Mouse (Mus musculus) CH12.LX (cell line): ENCODE data around the gene Entpd7. TPM values are rescaled to one million over a fixed set of nuclear protein-coding genes. Genes with fewer than 3 reads are reported as not detected.

Experiments
- DNase-seq: peaks from one replicate; pipeline ENCODE4 v3.0.0-alpha.2; 2013; ENCODE audit errors: extremely low read depth
- H3K27ac ChIP-seq: 2 replicates; pipeline ENCODE4 v1.5.1; 2012; ENCODE audit warnings: low read depth, mild to moderate bottlenecking, control low read depth, moderate library complexity; ENCODE audit not compliant: insufficient read depth
- H3K27me3 ChIP-seq: replicated peaks from 2 replicates; pipeline ENCODE3; 2012; ENCODE audit warnings: inconsistent platforms
- H3K36me3 ChIP-seq, 2 experiments: replicated peaks in 1 of 2; 2 replicates each; pipeline versions ENCODE3 to v1.6.1; 2012; ENCODE audit warnings: inconsistent platforms in 1 of 2, low read length in 1 of 2, mild to moderate bottlenecking in 1 of 2, mixed read lengths in 1 of 2, moderate library complexity in 1 of 2; ENCODE audit not compliant: control insufficient read depth in 1 of 2, insufficient read depth in 1 of 2
- H3K4me1 ChIP-seq, 2 experiments: 2 replicates each; pipeline ENCODE4 v1.6.1; 2012; ENCODE audit warnings: inconsistent platforms in 1 of 2, moderate library complexity in 1 of 2; ENCODE audit not compliant: insufficient read depth in 2 of 2, control insufficient read depth in 1 of 2
- H3K4me2 ChIP-seq: 2 replicates; pipeline ENCODE4 v1.6.1; 2012; ENCODE audit warnings: low read depth, mild to moderate bottlenecking, control low read depth; ENCODE audit not compliant: poor library complexity, insufficient read depth, severe bottlenecking
- H3K4me3 ChIP-seq, 3 experiments: fragments of 150-350 bp in 1 of 3; sonication (generic) in 1 of 3; replicated peaks in 1 of 3; 2 replicates each; pipeline versions ENCODE3 to v1.5.1; 2011 to 2012; ENCODE audit warnings: low read depth in 2 of 3, low read length in 2 of 3, mild to moderate bottlenecking in 2 of 3, moderate library complexity in 2 of 3, control low read depth in 1 of 3, improper control_type of control experiment in 1 of 3, inconsistent platforms in 1 of 3, mixed read lengths in 1 of 3; ENCODE audit not compliant: poor library complexity in 1 of 3
- H3K79me2 ChIP-seq: replicated peaks from 2 replicates; pipeline ENCODE4 v1.6.1; 2012; ENCODE audit warnings: mild to moderate bottlenecking, moderate library complexity; ENCODE audit not compliant: control insufficient read depth, poor library complexity, insufficient read depth, severe bottlenecking; ENCODE audit errors: extremely low read depth
- H3K9ac ChIP-seq: 2 replicates; pipeline ENCODE4 v1.6.1; 2012; ENCODE audit warnings: low read depth, mild to moderate bottlenecking, control low read depth, moderate library complexity; ENCODE audit not compliant: insufficient read depth
- H3K9me3 ChIP-seq: replicated peaks from 2 replicates; pipeline ENCODE3; 2012; ENCODE audit warnings: low read length, inconsistent platforms, mixed read lengths
- CHD1 ChIP-seq: IDR thresholded peaks from 2 replicates; pipeline ENCODE4 v1.6.1; 2012; ENCODE audit warnings: low read depth, low read length, improper control_type of control experiment, inconsistent platforms
- HCFC1 ChIP-seq: IDR thresholded peaks from 2 replicates; pipeline ENCODE4 v1.6.1; 2012; ENCODE audit warnings: low read depth, mild to moderate bottlenecking, inconsistent platforms, low read length, improper control_type of control experiment
- JUN ChIP-seq: IDR thresholded peaks from 2 replicates; pipeline ENCODE4 v1.6.1; 2011; ENCODE audit warnings: low read depth, mild to moderate bottlenecking, low read length, improper control_type of control experiment, moderate library complexity; ENCODE audit not compliant: insufficient read depth
- JUND ChIP-seq: conservative IDR thresholded peaks from 2 replicates; pipeline ENCODE4 v1.6.1; 2011; ENCODE audit warnings: low read depth, low read length, improper control_type of control experiment
- KAT2A ChIP-seq: IDR thresholded peaks from 2 replicates; pipeline ENCODE4 v1.6.1; 2012; ENCODE audit warnings: low read length, improper control_type of control experiment, inconsistent platforms; ENCODE audit not compliant: insufficient replicate concordance
- MAZ ChIP-seq: IDR thresholded peaks from 2 replicates; pipeline ENCODE4 v1.6.1; 2012; ENCODE audit warnings: low read depth, mild to moderate bottlenecking, inconsistent platforms, low read length, improper control_type of control experiment, moderate library complexity
- MXI1 ChIP-seq: IDR thresholded peaks from 2 replicates; pipeline ENCODE4 v1.6.1; 2011; ENCODE audit warnings: mild to moderate bottlenecking, low read depth, low read length, improper control_type of control experiment
- NELFE ChIP-seq: IDR thresholded peaks from 2 replicates; pipeline ENCODE4 v1.6.1; 2011; ENCODE audit warnings: low read depth, low read length, improper control_type of control experiment
- POLR2A ChIP-seq: IDR thresholded peaks from 2 replicates; pipeline ENCODE4 v1.6.1; 2011; ENCODE audit warnings: low read depth, mild to moderate bottlenecking, improper control_type of control experiment, low read length
- USF1 ChIP-seq: IDR thresholded peaks from 2 replicates; pipeline ENCODE4 v1.6.1; 2014; ENCODE audit warnings: low read depth, mild to moderate bottlenecking, inconsistent platforms, low read length, improper control_type of control experiment
- USF2 ChIP-seq: conservative IDR thresholded peaks from 2 replicates; pipeline ENCODE4 v1.6.1; 2011; ENCODE audit warnings: low read depth, low read length, improper control_type of control experiment
- ZC3H11A ChIP-seq: IDR thresholded peaks from 2 replicates; pipeline ENCODE4 v1.6.1; 2012; ENCODE audit warnings: low read depth, mild to moderate bottlenecking, inconsistent platforms, low read length, improper control_type of control experiment
- ZKSCAN1 ChIP-seq: IDR thresholded peaks from 2 replicates; pipeline ENCODE4 v1.6.1; 2012; ENCODE audit warnings: low read depth, inconsistent platforms, low read length, improper control_type of control experiment, borderline replicate concordance
- ZMIZ1 ChIP-seq: IDR thresholded peaks from 2 replicates; pipeline ENCODE4 v1.6.1; 2012; ENCODE audit warnings: low read depth, mild to moderate bottlenecking, inconsistent platforms, low read length, improper control_type of control experiment
- ZNF384 ChIP-seq: IDR thresholded peaks from 2 replicates; pipeline ENCODE4 v1.6.1; 2012; ENCODE audit warnings: low read depth, low read length, improper control_type of control experiment, inconsistent platforms
- dilution Hi-C: fragments of 300-500 bp; cut with MboI; formaldehyde crosslinking; loops from 2 replicates; pipeline ENCODE4 v1.14.3; 2020; ENCODE audit warnings: low sequenced_read_pairs; ENCODE audit not compliant: extremely low pct_unique_long_range_greater_than_20kb, extremely low pct_ligation_motif_present
- in situ Hi-C: fragments of 300-500 bp; cut with MboI; formaldehyde crosslinking; loops from 3 replicates; pipeline ENCODE4 v1.14.3; 2019; ENCODE audit warnings: low sequenced_read_pairs, low pct_ligation_motif_present, low pct_unique_long_range_greater_than_20kb, mixed read lengths
- polyA plus RNA-seq: library from polyadenylated mRNA; unstranded; fragments of >175 nt; gene quantifications from 2 replicates; pipeline ENCODE4 v1.2.1, GENCODE M21; 2012; ENCODE audit warnings: low read depth; ENCODE audit not compliant: insufficient read length
- total RNA-seq, 2 experiments: library from RNA; depleted of rRNA; stranded (reverse); fragments of 300-350 nt in 1 of 2; fragments of >200 nt in 1 of 2; gene quantifications; 2 replicates each; pipeline ENCODE4 v1.2.3; 2012 to 2014

Entpd7 gene
- total and polyA plus RNA-seq, 3 experiments: 2.7 to 6.0 (median 4.0) TPM

DNA sequence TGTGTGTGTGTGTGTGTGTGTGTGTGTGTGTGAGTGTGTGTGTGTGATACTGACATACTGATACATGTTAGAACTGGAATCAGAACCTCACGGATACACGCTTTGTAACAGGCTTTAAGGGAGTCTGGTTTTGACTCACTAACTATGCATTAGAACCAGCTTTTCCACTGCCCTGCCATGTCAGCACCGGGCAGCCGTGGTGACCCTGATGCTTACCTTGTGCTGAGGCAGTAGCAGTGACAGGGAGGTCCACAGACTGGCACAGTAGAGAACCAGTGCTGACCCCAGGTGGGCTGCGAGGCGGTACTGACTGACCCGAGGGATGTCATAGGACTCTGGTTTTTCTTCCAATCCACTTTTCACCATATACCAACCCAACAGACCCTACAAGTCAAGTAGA lies 53.9 kb downstream of the Entpd7 start:
- Histone ChIP-seq H3K27me3 (no peaks in the 10 kb centered on the region), H3K27ac (no peak overlapping the region), H3K9me3 (peaks cover 1% of the 10 kb centered on the region), H3K4me3 (no peak overlapping the region), H3K36me3 (peaks cover 73 to 98% of the 10 kb centered on the region in 2 experiments), H3K4me1 (no peaks in the 10 kb centered on the region), H3K9ac (no peak overlapping the region), H3K79me2 (no peaks in the 10 kb centered on the region), H3K4me2 (no peak overlapping the region)
- DNase-seq: no peak
- dilution Hi-C loops (no loop called here), in situ Hi-C loops (no loop called here)
- TF ChIP-seq JUND (no peak), POLR2A (no peak), JUN (no peak), ZC3H11A (no peak), USF2 (no peak), MAZ (no peak), CHD1 (no peak), ZNF384 (no peak), ZMIZ1 (no peak)
- TF ChIP-seq, all 38 proteins: peak for 0

DNA sequence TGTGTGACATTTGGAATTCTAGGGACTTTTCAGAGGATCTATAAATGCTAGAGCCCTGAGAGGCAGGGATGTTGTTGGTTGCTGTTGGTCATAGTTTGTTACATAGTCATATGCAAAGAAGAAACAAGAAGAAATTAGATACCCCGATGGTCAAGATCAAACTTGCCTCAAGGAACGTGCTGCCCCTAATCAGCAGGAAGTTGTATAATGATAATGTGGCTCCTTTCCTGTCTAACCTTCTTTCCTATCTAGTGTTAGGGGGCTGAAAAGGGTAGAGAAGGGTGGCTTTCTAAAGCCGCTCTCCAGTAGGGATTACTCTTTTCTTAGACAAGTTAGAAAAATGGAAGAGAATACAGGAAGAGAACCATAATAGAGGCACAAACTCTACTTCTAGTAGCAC lies 56.3 kb downstream of the Entpd7 start:
- Histone ChIP-seq H3K4me3 (no peak overlapping the region), H3K4me2 (no peak overlapping the region), H3K9ac (no peak overlapping the region), H3K4me1 (peaks cover 0 to 5% of the 10 kb centered on the region in 2 experiments; a peak in 2 of 4 replicates), H3K9me3 (no peaks in the 10 kb centered on the region), H3K36me3 (peaks cover 59 to 95% of the 10 kb centered on the region in 2 experiments), H3K27ac (no peak overlapping the region), H3K79me2 (no peaks in the 10 kb centered on the region), H3K27me3 (no peaks in the 10 kb centered on the region)
- TF ChIP-seq MXI1 (no peak), NELFE (no peak)
- in situ Hi-C loops (no loop called here), dilution Hi-C loops (no loop called here)
- no peak for DNase-seq

- peaks cover 3% of the 10 kb centered on the region; the same call in 1 of the 2 replicates for H3K79me2 ChIP-seq
- no peak overlapping the region for H3K4me2 ChIP-seq
- DNase-seq: no peak
- no peak overlapping the region for H3K4me3 ChIP-seq
- no peak for TF ChIP-seq ZKSCAN1
- no peak for TF ChIP-seq USF1
- no peak for TF ChIP-seq JUN
- no peak for TF ChIP-seq KAT2A
- TF ChIP-seq HCFC1: no peak
- no peak overlapping the region for H3K9ac ChIP-seq
- peaks cover 43 to 84% of the 10 kb centered on the region in 2 experiments for H3K36me3 ChIP-seq
- in situ Hi-C loops (no loop called here), dilution Hi-C loops (no loop called here)
- peaks cover 7 to 16% of the 10 kb centered on the region in 2 experiments for H3K4me1 ChIP-seq
- H3K27ac ChIP-seq: no peak overlapping the region
- no peaks in the 10 kb centered on the region for H3K27me3 ChIP-seq
- H3K9me3 ChIP-seq: no peaks in the 10 kb centered on the region
Measured at GRCm38 (mm10) chr19:43747877-43748276, 58.4 kb downstream of the Entpd7 start.
